ENCODE assay signal across 16 mouse cellular contexts in the genomic region with DNA sequence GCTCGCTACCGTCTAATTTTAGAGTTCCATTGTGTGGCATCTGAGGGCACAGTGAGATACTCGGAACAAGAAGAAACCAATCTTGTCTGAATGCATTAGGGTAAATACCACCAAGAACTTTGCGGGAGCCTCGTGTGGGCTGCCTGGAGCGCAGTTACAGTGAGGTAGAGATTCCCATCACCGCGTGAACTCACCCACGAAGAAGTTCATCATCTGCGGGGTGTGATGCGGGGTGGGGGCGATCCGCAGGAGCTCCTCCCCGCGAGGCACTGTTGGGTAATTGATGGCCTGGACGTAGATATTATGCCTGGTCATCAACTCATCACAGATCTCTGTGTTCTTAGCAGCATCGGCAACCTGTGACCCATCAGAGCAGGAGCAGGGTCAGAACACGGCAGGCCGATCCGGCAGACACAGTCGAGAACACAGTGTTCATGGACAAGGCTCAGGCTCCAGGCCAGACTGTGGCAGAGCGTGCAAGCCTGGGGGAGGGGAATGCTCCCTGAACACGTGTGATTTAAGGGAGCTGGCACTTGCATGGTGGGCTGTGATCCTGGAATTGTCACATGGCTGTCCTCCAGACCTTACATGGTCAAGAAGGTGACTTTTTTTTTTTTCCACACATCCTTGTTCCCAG. TPM values are rescaled to one million over a fixed set of nuclear protein-coding genes. Genes with fewer than 3 reads are reported as not detected.
DNase-seq lines count a peak whose midpoint lies in the region; ATAC-seq lines count a peak whose summit lies in the region.
"Had no signal": no experiment of that assay in that cellular context is flagged by ENCODE, and none has a peak within 500 bp of the region (broad histone marks: within the 10 kb centered on the region; RNA-seq: fewer than 3 reads in every experiment).

No protein-coding gene starts in this region.

- intact Hi-C loops in heart, postnatal 36 days (cut with DNase I): loop anchor here (5.0 kb wide), 1 partner anchor 42 kb away; no protein-coding TSS in a partner anchor

- H3K4me1 ChIP-seq in midbrain, embryonic 16.5 days (ENCODE audit: control insufficient read depth, insufficient read depth, low read length): no peaks in the 10 kb centered on the region
- H3K4me1 ChIP-seq in midbrain, embryonic 15.5 days: no peaks in the 10 kb centered on the region
- H3K4me1 ChIP-seq: embryonic facial prominence, embryonic 12.5 days; forebrain, embryonic 13.5 days; midbrain, embryonic 12.5 days had no signal

- H3K27me3 ChIP-seq in midbrain, embryonic 16.5 days (ENCODE audit: control insufficient read depth, insufficient read depth, low read depth, low read length): no peaks in the 10 kb centered on the region
- no peaks in the 10 kb centered on the region for H3K27me3 ChIP-seq in midbrain, embryonic 15.5 days (replicated peaks)
- H3K27me3 ChIP-seq: CH12.LX; embryonic facial prominence, embryonic 12.5 days; forebrain, embryonic 13.5 days; midbrain, embryonic 12.5 days had no signal

- no peak overlapping the region for H3K27ac ChIP-seq in midbrain, embryonic 16.5 days (ENCODE audit: low read length)
- H3K27ac ChIP-seq in midbrain, embryonic 15.5 days: no peak overlapping the region
- H3K27ac ChIP-seq: embryonic facial prominence, embryonic 12.5 days; forebrain, embryonic 13.5 days; midbrain, embryonic 12.5 days had no signal

- no peak overlapping the region for H3K9ac ChIP-seq in midbrain, embryonic 16.5 days (ENCODE audit: low read depth, low read length)
- no peak overlapping the region for H3K9ac ChIP-seq in midbrain, embryonic 15.5 days
- H3K9ac ChIP-seq: embryonic facial prominence, embryonic 12.5 days; forebrain, embryonic 13.5 days; lung, embryonic 14.5 days; midbrain, embryonic 12.5 days had no signal

- 0 out of 2 replicates have a peak, but pooled peaks have one; percentile 14 for ATAC-seq in midbrain, embryonic 16.5 days
- ATAC-seq in midbrain, embryonic 15.5 days (replicated peaks): no peak
- ATAC-seq: forebrain, embryonic 13.5 days; hindbrain, embryonic 16.5 days had no signal

- no peak overlapping the region for H3K4me3 ChIP-seq in midbrain, embryonic 16.5 days (ENCODE audit: low read depth, low read length)
- no peak overlapping the region for H3K4me3 ChIP-seq in midbrain, embryonic 15.5 days
- H3K4me3 ChIP-seq: embryonic facial prominence, embryonic 12.5 days; forebrain, embryonic 13.5 days; midbrain, embryonic 12.5 days had no signal

- 92% methylated on average over 23 of the region's 23 CpGs for WGBS in midbrain, embryonic 16.5 days
- 91% methylated on average over 23 of the region's 23 CpGs for WGBS in midbrain, embryonic 15.5 days

- DNase-seq in heart, adult 18-20 months: peak; percentile 75 to 85
- no peak for DNase-seq in heart, adult 8-10 months (ENCODE audit: low spot score)
- peak; percentile 49 to 61 for DNase-seq in heart, postnatal 36 days
- DNase-seq in thymus, postnatal 10 days (ENCODE audit: low spot score in 2 of 2): no peak
- no peak for DNase-seq in urinary bladder, adult 2 months (ENCODE audit: low spot score)
- DNase-seq: cerebellum, postnatal 14 days; left cerebral cortex, postnatal 4 days; lung, embryonic 14.5 days had no signal

- H3K9me3 ChIP-seq in midbrain, embryonic 16.5 days (replicated peaks; ENCODE audit: control insufficient read depth, low read length, poor library complexity, severe bottlenecking): no peaks in the 10 kb centered on the region
- H3K9me3 ChIP-seq in midbrain, embryonic 15.5 days: no peaks in the 10 kb centered on the region
- H3K9me3 ChIP-seq: embryonic facial prominence, embryonic 12.5 days; forebrain, embryonic 13.5 days; midbrain, embryonic 12.5 days had no signal

- peaks cover 58% of the 10 kb centered on the region for H3K36me3 ChIP-seq in midbrain, embryonic 16.5 days (ENCODE audit: control insufficient read depth, insufficient read depth, low read length)
- H3K36me3 ChIP-seq in midbrain, embryonic 15.5 days (replicated peaks): peaks cover 61% of the 10 kb centered on the region

- no peak overlapping the region for H3K4me2 ChIP-seq in midbrain, embryonic 16.5 days (ENCODE audit: low read length)
- H3K4me2 ChIP-seq in midbrain, embryonic 15.5 days: no peak overlapping the region
- H3K4me2 ChIP-seq: embryonic facial prominence, embryonic 12.5 days; forebrain, embryonic 13.5 days; lung, embryonic 14.5 days; midbrain, embryonic 12.5 days had no signal

RNA-seq across cellular contexts. Expression of a gene that starts 12.9 kb away (rescaled TPM):
- 1 to 10 TPM in 1 of 2 experiments, under 1 TPM in 1; 0.45 to 1.3 TPM for total RNA-seq in heart, adult 18-20 months (2021)
- total RNA-seq in heart, adult 8-10 months (2022): under 1 TPM; 0.33 to 0.57 (median 0.42) TPM
- polyA plus RNA-seq in midbrain, embryonic 16.5 days (2015; fragmentation: Nextera tagmentation; extraction: Ambion mirVana): not detected in 2 replicates
- polyA plus RNA-seq in midbrain, embryonic 15.5 days (2015; fragmentation: Nextera tagmentation; extraction: Ambion mirVana): 0.05 TPM in 1 of 2 replicates, not detected in the other
- total RNA-seq in heart, postnatal 36 days (2021): 1 to 10 TPM in 1 of 2 experiments, under 1 TPM in 1; 0.47 to 1.1 TPM
- polyA plus RNA-seq in urinary bladder, adult 2 months (2012; rRNA removed): 1.8 and 2.5 TPM in 2 replicates
- polyA plus RNA-seq: embryonic facial prominence, embryonic 12.5 days; forebrain, embryonic 13.5 days; midbrain, embryonic 12.5 days; neural tube, embryonic 11.5 days had no signal

RNA-seq across cellular contexts. Expression of a gene that starts 13.1 kb away (rescaled TPM):
- total RNA-seq in heart, adult 18-20 months (2021): 100 to 1,000 TPM; 345 to 482 TPM
- total RNA-seq in heart, adult 8-10 months (2022): 100 to 1,000 TPM; 335 to 477 (median 407) TPM
- 108 and 112 TPM in 2 replicates for polyA plus RNA-seq in midbrain, embryonic 16.5 days (2015; fragmentation: Nextera tagmentation; extraction: Ambion mirVana)
- polyA plus RNA-seq in midbrain, embryonic 15.5 days (2015; fragmentation: Nextera tagmentation; extraction: Ambion mirVana): 91.1 and 99.0 TPM in 2 replicates
- total RNA-seq in heart, postnatal 36 days (2021): 100 to 1,000 TPM; 298 to 524 TPM
- 93.3 and 105 TPM in 2 replicates for polyA plus RNA-seq in urinary bladder, adult 2 months (2012; rRNA removed)

RNA-seq across cellular contexts. Expression of a gene that starts 32.4 kb away (rescaled TPM):
- total RNA-seq in heart, adult 18-20 months (2021): 100 to 1,000 TPM; 229 to 242 TPM
- total RNA-seq in heart, adult 8-10 months (2022): 100 to 1,000 TPM; 188 to 245 (median 236) TPM
- 49.5 and 52.1 TPM in 2 replicates for polyA plus RNA-seq in midbrain, embryonic 16.5 days (2015; fragmentation: Nextera tagmentation; extraction: Ambion mirVana)
- polyA plus RNA-seq in midbrain, embryonic 15.5 days (2015; fragmentation: Nextera tagmentation; extraction: Ambion mirVana): 51.8 and 55.8 TPM in 2 replicates
- 100 to 1,000 TPM; 266 to 269 TPM for total RNA-seq in heart, postnatal 36 days (2021)
- 33.1 and 35.7 TPM in 2 replicates for polyA plus RNA-seq in urinary bladder, adult 2 months (2012; rRNA removed)

RNA-seq across cellular contexts. Expression of a gene that starts 35.8 kb away (rescaled TPM):
- total RNA-seq in heart, adult 18-20 months (2021): 10 to 100 TPM; 11.8 to 15.0 TPM
- 10 to 100 TPM in 3 of 4 experiments, 1 to 10 TPM in 1; 9.4 to 12.8 (median 12.3) TPM for total RNA-seq in heart, adult 8-10 months (2022)
- 16.6 and 16.7 TPM in 2 replicates for polyA plus RNA-seq in midbrain, embryonic 16.5 days (2015; fragmentation: Nextera tagmentation; extraction: Ambion mirVana)
- polyA plus RNA-seq in midbrain, embryonic 15.5 days (2015; fragmentation: Nextera tagmentation; extraction: Ambion mirVana): 17.2 and 20.5 TPM in 2 replicates
- total RNA-seq in heart, postnatal 36 days (2021): 10 to 100 TPM; 12.2 to 13.8 TPM
- 40.2 and 47.0 TPM in 2 replicates for polyA plus RNA-seq in urinary bladder, adult 2 months (2012; rRNA removed)

RNA-seq across cellular contexts. Expression of a gene that starts 45.5 kb away (rescaled TPM):
- total RNA-seq in heart, adult 18-20 months (2021): 1 to 10 TPM; 4.0 to 4.2 TPM
- 1 to 10 TPM; 3.2 to 4.9 (median 4.7) TPM for total RNA-seq in heart, adult 8-10 months (2022)
- 8.0 and 9.0 TPM in 2 replicates for polyA plus RNA-seq in midbrain, embryonic 16.5 days (2015; fragmentation: Nextera tagmentation; extraction: Ambion mirVana)
- polyA plus RNA-seq in midbrain, embryonic 15.5 days (2015; fragmentation: Nextera tagmentation; extraction: Ambion mirVana): 9.1 and 9.9 TPM in 2 replicates
- total RNA-seq in heart, postnatal 36 days (2021): 1 to 10 TPM; 4.1 TPM
- 3.9 and 4.5 TPM in 2 replicates for polyA plus RNA-seq in urinary bladder, adult 2 months (2012; rRNA removed)

Comparison
In these comparisons a context has a peak if more than half of its experiments do, and no peak if none do; other contexts are left out.
1. DNase-seq: peak in heart, adult 18-20 months (2 of 2) and heart, postnatal 36 days (2 of 2); none in heart, adult 8-10 months (single experiment), thymus, postnatal 10 days (0 of 2) and urinary bladder, adult 2 months (single experiment).